Mouse (Mus musculus): Measurements from ENCODE around the gene Serpini2. TPM values are rescaled to one million over a fixed set of nuclear protein-coding genes. Genes with fewer than 3 reads are reported as not detected.

The Serpini2 gene
- total RNA-seq (2023) = not detected

GRCm38 (mm10) chr3:75269978-75270377 is at the start of gene Serpini2:
Serpini2 (minus strand) TSS chr3:75270078.

Other genes starting within 250 kb of the Serpini2 start
- gene Zbbx, start 105.0 kb downstream of the Serpini2 start, total RNA-seq (2023) = not detected
- not detected for gene Wdr49, start 212.1 kb upstream of the Serpini2 start, total RNA-seq (2023)

Data from monocyte, adult 59 days (primary cell).